Mouse (Mus musculus) neural tube, embryonic 14.5 days (tissue): ENCODE data around the gene Sp100. TPM values are rescaled to one million over a fixed set of nuclear protein-coding genes. Genes with fewer than 3 reads are reported as not detected.
"Not testable (repeated sequence)": the region's sequence is repeated elsewhere in the genome, so short reads cannot be mapped to it uniquely, and the experiment has no call there.

Experiments
- ATAC-seq: fragments of 200-750 bp; cut with Nextera tagmentation; 2 replicates; pipeline ENCODE4 v1.8.0; 2017; ENCODE audit warnings: low read depth, mild to moderate bottlenecking, moderate TSS enrichment, moderate library complexity
- H3K27ac ChIP-seq: fragments of 300-500 bp; sonication (generic); 2 replicates; pipeline ENCODE4 v1.5.1; 2014; ENCODE audit warnings: low read depth, mild to moderate bottlenecking, control low read depth, low read length, moderate library complexity, mixed read lengths
- H3K27me3 ChIP-seq: fragments of 300-500 bp; sonication (generic); 2 replicates; pipeline ENCODE4 v1.6.1; 2014; ENCODE audit warnings: low read length; ENCODE audit not compliant: control insufficient read depth, insufficient read depth
- H3K36me3 ChIP-seq: fragments of 300-500 bp; sonication (generic); 2 replicates; pipeline ENCODE4 v1.6.1; 2014; ENCODE audit warnings: low read length, mixed read lengths; ENCODE audit not compliant: control insufficient read depth, insufficient read depth
- H3K4me1 ChIP-seq: fragments of 300-500 bp; sonication (generic); 2 replicates; pipeline ENCODE4 v1.6.1; 2014; ENCODE audit warnings: low read length; ENCODE audit not compliant: control insufficient read depth, insufficient read depth
- H3K4me2 ChIP-seq: fragments of 300-500 bp; sonication (generic); 2 replicates; pipeline ENCODE4 v1.6.1; 2014; ENCODE audit warnings: mild to moderate bottlenecking, low read depth, low read length, control low read depth
- H3K4me3 ChIP-seq: fragments of 300-500 bp; sonication (generic); 2 replicates; pipeline ENCODE4 v1.5.1; 2014; ENCODE audit warnings: low read depth, low read length, control low read depth, mixed read lengths
- H3K9ac ChIP-seq: fragments of 300-500 bp; sonication (generic); replicated peaks from 2 replicates; pipeline ENCODE4 v1.6.1; 2014; ENCODE audit warnings: low read depth, mild to moderate bottlenecking, control low read depth, low read length, mixed read lengths
- H3K9me3 ChIP-seq: fragments of 300-500 bp; sonication (generic); 2 replicates; pipeline ENCODE4 v1.6.1; 2016; ENCODE audit warnings: low read length; ENCODE audit not compliant: control insufficient read depth
- WGBS: fragments of 180-500 bp; shearing (Covaris S2); extraction: QIAGEN DNeasy Blood & Tissue Kit; methylation state at CpG from one replicate; pipeline ENCODE4 v1.1.7; 2014; 5-methylcytosine and 5-hydroxymethylcytosine counted together
- polyA plus RNA-seq: library from polyadenylated mRNA; unstranded; fragments of >200 nt; fragmentation: Nextera tagmentation; extraction: Ambion mirVana; gene quantifications from 2 replicates; pipeline ENCODE4 v1.2.1, GENCODE M21; 2014

Gene Sp100
- polyA plus RNA-seq, 1 experiment from 2014 or later = not detected

DNA sequence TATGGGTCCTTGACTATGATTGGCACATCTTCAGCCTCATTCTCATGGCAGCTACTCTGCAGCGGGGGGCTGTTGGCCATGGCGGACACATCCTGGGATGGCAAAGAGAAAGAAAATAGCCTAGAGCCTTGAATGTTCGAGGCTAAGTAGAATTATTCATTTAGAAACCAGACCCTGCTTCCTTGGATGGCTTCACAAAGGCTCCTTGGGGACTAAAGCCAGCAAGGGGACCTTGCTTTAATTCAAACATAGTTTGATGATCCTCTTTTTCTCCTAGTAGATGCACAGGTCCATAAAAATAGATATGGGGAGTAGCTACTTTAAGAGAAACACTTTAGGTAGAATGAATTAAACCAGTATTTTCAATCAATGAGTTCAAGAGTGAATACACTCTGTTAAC is 12.9 kb upstream of the Sp100 start:
- H3K4me3 ChIP-seq, H3K27ac ChIP-seq, H3K9me3 ChIP-seq, H3K36me3 ChIP-seq, H3K4me1 ChIP-seq, H3K9ac ChIP-seq, ATAC-seq, H3K4me2 ChIP-seq, H3K27me3 ChIP-seq: not testable (repeated sequence)
- 64% methylated on average over 3 of the region's 3 CpGs for WGBS

DNA sequence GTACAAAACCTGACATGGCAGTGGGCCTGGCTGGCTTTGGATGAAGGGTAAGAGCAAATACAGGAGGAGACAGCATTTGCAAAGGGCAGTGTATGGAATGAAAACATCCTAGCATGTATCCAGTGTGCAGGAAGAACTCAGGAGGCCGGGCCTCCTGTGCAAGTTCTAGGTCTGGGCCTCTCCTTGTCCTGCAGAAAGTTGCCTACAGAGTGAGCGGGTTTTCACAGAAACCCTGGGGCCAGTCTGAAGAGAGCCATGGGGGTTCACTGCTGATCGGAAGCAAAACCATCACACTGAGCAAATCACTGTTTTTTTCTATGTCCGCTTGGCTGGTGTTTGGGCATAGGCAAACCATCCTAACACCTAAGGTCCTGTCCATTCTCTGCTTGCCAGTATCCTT is 11.6 kb upstream of the Sp100 start:
- 84% methylated on average over 4 of the region's 4 CpGs for WGBS

DNA sequence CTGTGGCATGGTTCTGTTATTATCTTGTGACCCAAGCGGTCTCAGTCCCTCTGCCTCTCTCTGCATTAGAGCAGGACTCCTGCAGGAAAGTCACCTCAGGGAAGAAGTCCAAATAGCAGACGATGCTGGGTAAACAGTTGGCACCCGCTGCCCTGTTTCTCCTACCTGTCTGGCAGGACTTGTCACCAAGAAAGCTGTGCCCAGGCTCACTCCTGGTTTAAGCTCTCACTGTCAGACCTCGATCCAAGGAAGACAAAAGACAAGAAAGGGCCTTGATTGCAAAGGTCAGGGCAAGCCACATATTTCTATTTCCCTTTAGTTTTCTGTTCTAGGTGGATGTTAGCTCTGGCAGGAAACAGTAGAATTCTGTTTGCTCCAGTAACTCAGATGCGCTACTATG is 736 bp downstream of the Sp100 start:
- not testable (repeated sequence) for ATAC-seq, H3K9ac ChIP-seq, H3K4me1 ChIP-seq, H3K4me3 ChIP-seq, H3K4me2 ChIP-seq, H3K9me3 ChIP-seq, H3K36me3 ChIP-seq, H3K27ac ChIP-seq, H3K27me3 ChIP-seq
- 78% methylated on average over 3 of the region's 5 CpGs for whole genome bisulfite sequencing

More for the DNA sequence above, 11.6 kb upstream of the Sp100 start:
- not testable (repeated sequence) for H3K9ac ChIP-seq, H3K9me3 ChIP-seq, H3K4me1 ChIP-seq, H3K27me3 ChIP-seq, H3K4me3 ChIP-seq, H3K36me3 ChIP-seq, H3K27ac ChIP-seq, ATAC-seq, H3K4me2 ChIP-seq

DNA sequence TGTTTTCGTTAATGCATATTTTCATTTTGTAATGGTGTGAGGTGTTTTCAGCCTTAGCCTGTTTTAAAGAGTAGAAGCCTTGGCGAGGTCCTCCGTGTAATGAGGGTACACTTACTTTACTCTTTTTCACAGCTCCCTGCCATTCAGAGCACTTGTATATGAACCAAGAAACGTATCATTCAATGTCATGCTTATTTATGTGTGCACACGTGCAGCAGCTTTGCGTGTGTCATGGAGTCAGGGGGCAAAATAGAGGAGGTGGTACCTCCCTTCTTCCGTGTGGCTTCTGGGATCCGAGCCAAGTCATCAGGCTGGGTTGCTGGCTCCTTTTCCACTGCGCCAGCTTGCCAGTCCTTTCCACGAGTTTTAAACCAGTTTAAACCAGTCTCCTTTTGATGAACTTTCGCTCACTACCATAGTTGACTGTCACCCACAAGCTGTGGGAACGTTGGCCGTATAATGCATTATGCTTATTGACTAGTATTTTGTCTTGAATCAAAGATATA is 2.0 kb downstream of the Sp100 start:
- 82% methylated on average over 13 of the region's 13 CpGs for WGBS
- not testable (repeated sequence) for H3K9ac ChIP-seq, H3K27me3 ChIP-seq, H3K4me3 ChIP-seq, ATAC-seq, H3K27ac ChIP-seq, H3K4me2 ChIP-seq, H3K9me3 ChIP-seq, H3K36me3 ChIP-seq, H3K4me1 ChIP-seq

DNA sequence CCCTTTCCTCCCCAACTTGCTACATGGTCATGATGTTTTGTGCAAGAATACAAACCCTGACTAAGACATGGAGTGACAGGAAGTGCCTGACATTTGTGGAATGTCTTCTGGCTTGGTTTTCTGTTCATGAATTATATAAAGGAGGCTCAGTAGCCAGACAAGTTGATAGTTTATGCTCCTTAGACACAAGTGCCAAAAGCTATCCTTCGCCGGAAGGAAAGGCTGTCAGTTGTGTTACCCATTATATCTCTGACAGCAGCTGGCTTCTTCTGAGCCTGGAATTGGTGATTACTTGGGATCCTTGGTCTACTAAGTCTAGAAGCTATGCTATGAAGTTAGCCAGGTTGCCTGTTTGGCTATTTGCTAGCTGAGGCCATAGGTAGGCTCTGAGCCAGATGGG is 7.4 kb downstream of the Sp100 start:
- not testable (repeated sequence) for ATAC-seq, H3K27me3 ChIP-seq, H3K9ac ChIP-seq, H3K4me2 ChIP-seq, H3K4me1 ChIP-seq, H3K4me3 ChIP-seq, H3K36me3 ChIP-seq, H3K27ac ChIP-seq, H3K9me3 ChIP-seq
- WGBS = 91% methylated on average over 2 of the region's 2 CpGs

DNA sequence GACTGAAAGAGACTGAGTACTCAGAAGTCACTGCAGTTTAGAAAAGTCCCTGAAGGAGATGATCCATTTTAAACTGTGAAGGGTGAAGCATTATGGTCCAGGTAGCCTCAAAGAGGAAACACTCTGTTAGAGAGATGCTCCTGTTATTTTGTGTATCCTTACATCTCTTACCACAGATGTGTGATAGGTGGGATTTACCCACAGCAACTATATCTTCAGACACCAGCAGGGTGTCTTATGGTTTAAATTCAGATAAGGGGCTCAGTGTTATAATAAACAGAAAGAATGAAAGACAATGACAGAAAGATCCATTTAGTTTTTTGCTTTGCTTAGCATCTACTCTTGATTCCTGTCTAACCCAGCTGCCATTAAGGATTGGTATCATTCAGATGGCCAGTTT is 14.5 kb downstream of the Sp100 start:
- Histone ChIP-seq H3K4me2 (no peak overlapping the region), H3K9me3 (no peaks in the 10 kb centered on the region), H3K36me3 (no peaks in the 10 kb centered on the region), H3K27me3 (no peaks in the 10 kb centered on the region), H3K9ac (no peak overlapping the region), H3K27ac (no peak overlapping the region), H3K4me3 (no peak overlapping the region), H3K4me1 (no peaks in the 10 kb centered on the region)
- no peak for ATAC-seq

DNA sequence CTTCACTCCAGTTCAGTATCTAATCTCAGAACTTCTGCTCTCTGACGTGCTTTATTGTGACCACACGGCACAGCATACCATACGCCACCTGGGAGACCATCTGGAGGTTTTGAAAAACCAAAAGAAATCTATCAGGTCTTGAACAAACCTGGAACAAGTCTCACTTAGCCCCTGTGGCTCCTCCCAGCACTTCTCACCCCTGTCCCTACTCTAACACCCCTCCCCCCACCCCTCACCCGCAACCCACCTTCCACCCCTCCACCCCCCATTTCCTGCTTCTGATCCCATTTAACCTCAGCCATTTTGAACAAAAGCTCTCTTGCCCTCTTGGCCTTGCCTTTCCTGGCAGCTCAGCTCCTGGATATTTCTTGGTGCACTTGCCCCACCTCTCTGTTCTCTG is 30.4 kb downstream of the Sp100 start:
- ATAC-seq = no peak
- Histone ChIP-seq H3K36me3 (no peaks in the 10 kb centered on the region), H3K4me3 (no peak overlapping the region), H3K27ac (no peak overlapping the region), H3K4me1 (no peaks in the 10 kb centered on the region), H3K27me3 (no peaks in the 10 kb centered on the region), H3K4me2 (no peak overlapping the region), H3K9ac (no peak overlapping the region), H3K9me3 (no peaks in the 10 kb centered on the region)
- WGBS = 89% methylated on average over 4 of the region's 4 CpGs

DNA sequence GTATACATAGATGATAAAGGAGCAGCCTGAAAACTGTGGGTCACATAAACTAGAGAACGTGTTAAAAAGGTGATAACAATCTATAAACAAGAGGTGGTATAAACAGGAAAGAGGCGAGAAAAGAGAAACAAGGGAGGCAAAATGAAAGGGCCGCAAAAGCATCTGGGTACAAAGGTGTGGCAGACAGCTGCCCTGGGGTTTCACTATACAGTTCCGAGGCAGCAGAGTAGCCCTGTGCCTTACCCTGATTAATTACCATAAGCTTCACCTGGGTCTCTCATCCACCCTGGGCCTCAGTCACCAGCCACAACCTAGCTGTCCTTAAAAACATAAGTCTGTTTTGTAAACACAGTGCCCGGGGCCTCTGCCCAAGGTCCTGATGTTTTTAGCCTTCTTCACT is 36.9 kb downstream of the Sp100 start:
- Histone ChIP-seq H3K9me3 (no peaks in the 10 kb centered on the region), H3K36me3 (no peaks in the 10 kb centered on the region), H3K4me2 (no peak overlapping the region), H3K27me3 (no peaks in the 10 kb centered on the region), H3K9ac (no peak overlapping the region), H3K4me1 (no peaks in the 10 kb centered on the region), H3K4me3 (no peak overlapping the region), H3K27ac (no peak overlapping the region)
- no peak for ATAC-seq
- WGBS = 76% methylated on average over 5 of the region's 5 CpGs

DNA sequence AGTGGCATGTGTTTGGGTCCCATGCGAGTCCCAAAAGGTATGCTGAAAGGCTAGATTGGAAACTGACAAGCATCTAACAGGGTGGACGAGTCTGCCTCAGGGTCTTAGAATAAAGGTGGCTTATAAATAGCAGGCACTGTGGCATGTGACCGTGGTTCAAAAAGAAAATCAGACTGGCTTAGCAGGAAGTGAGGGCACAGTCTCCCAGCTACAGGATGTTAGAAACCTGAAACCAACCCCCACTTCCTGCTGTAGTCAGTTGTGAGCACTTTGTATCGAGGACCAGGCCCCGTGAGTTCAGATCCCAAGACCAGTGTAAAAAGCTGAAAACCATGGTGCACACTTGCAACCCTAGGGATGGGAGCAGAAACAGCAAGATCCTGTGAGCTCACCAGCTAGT is 37.6 kb downstream of the Sp100 start:
- Histone ChIP-seq H3K4me3 (no peak overlapping the region), H3K9ac (no peak overlapping the region), H3K36me3 (no peaks in the 10 kb centered on the region), H3K27me3 (no peaks in the 10 kb centered on the region), H3K4me2 (no peak overlapping the region), H3K4me1 (no peaks in the 10 kb centered on the region), H3K9me3 (no peaks in the 10 kb centered on the region), H3K27ac (no peak overlapping the region)
- ATAC-seq = no peak
- 81% methylated on average over 5 of the region's 5 CpGs for WGBS

DNA sequence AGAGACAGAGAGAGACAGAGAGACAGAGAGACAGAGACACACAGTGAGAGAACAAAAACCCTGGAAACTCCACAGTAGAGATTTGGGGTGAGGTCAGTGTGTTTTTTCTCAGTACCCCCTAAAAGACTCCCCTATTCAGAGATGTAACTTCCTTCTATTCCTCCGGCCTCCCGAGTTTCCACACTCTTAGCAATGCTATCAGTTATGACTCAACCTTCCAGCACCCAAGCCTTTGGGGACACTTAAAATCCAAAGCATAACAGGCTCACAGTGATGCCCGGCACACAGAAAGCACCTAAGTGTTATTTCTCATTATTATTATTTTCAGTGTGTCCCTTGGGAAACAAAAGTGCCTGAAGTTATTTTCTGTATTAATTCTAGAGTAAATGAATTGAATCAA is 40.8 kb downstream of the Sp100 start:
- H3K36me3 ChIP-seq = no peaks in the 10 kb centered on the region
- H3K9me3 ChIP-seq = no peaks in the 10 kb centered on the region
- no peaks in the 10 kb centered on the region for H3K4me1 ChIP-seq
- no peak for ATAC-seq
- no peak overlapping the region for H3K4me2 ChIP-seq
- no peak overlapping the region for H3K9ac ChIP-seq
- no peaks in the 10 kb centered on the region for H3K27me3 ChIP-seq
- WGBS = 84% methylated on average over 3 of the region's 3 CpGs
- no peak overlapping the region for H3K27ac ChIP-seq
- no peak overlapping the region for H3K4me3 ChIP-seq
